Mouse (Mus musculus) spleen, postnatal 14 days (tissue): ENCODE measurements at regions not wholly inside any gene's neighbourhood (a gene's known extent, or its start where the extent isn't known, plus 50 kb on each side); places are given as distances from the start of the nearest gene placed in this dataset.

Source experiments
- DNase-seq, 2 experiments: peaks; one replicate each; pipeline ENCODE4 v3.0.0; 2021 to 2022; ENCODE audit warnings: low spot score in 2 of 2

DNA sequence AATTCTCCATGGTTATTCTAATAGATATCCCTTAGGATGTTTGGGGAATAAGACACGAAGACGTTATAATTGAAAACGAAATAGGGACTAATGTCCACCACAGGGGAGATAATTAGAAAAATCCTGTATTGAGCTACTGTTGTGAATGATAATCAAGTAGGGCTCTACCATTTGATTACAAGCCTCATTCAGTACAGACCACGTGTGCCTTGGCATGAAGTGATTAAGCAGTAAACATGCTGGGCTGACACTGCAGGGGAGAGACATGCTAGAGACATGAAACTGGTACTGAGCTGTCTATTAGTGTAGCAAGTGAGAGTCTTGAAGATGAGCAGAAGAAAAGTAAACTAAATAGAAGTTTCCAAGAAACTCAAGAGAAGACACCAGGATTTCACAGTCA lies 797.8 kb downstream of the Efna5 start:
- DNase-seq = no peak

DNA sequence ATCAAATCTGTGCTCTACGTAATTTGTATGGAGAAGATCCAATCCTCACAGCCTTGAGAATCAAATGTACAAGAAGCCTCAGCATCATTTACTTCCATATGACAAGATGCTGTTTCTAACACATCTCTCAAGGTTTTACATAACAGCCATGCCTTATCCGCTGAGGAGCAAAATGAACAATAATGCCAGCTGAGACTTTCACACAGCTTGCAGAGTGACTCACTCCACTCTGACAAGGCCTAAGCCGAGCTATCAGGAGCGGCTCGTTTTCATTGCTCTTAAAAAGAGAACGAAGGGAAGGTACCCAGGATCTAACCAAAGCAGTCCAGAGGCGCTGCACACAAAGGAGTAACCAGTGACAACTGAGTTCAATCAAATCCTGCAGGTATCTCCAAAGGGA lies 803.5 kb downstream of the Efna5 start:
- no peak for DNase-seq

DNA sequence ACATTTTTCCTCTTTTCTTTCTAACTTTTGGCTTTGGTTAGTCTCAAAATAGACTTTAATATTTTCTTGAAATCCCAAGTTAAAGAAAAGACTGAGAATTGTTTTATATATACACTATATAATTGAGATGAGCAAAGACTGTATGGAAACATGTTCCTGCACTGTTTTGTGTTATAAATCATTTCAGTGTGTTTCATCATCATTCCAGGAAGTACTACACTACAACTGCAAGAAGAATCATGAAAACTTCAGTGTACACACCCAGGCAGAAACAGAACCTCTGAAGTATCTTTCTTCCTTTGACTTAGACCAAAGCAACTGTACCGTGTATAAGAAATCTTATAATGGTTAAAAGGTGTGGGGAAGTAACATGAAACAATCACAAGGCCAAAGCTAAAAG lies 816.2 kb downstream of the Efna5 start:
- no peak for DNase-seq

DNA sequence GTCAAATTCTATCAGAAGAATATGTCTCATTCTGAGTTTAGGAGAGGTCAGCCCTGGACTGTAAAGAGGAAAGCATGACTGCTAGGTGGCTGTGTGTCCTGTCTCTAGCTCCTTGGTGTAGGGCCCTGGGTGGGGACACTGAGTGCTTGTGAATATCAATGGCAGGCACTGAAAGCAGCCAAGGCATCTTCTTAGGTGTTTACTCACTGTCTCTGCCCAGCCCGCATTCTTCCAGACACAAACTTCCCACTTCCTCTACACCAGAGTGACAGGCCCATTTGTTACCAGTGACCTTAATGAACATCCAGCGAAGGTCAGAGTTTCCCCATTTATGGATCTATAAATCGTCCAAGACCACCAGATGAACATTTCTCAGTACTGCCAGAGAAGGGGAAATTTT lies 823.1 kb downstream of the Efna5 start:
- no peak for DNase-seq

DNA sequence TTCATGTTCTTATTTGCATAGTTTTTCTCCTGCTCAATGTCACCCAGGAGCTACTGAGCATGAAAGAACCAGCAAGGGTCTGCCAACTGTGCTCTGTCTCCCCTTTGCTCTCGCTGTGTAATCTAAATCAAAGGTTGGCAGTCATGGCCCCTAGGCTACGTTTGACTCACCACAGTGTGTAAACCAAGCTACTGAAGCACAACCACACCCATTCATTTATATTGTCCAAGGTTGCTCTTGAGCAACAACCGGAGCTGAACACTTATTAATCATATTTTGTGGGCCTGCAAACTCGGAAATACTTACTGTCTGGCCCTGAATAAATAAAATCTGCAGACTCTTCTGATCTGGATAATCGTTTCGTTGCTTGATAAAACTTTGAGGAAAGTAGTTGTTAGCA lies 826.3 kb downstream of the Efna5 start:
- DNase-seq = no peak

DNA sequence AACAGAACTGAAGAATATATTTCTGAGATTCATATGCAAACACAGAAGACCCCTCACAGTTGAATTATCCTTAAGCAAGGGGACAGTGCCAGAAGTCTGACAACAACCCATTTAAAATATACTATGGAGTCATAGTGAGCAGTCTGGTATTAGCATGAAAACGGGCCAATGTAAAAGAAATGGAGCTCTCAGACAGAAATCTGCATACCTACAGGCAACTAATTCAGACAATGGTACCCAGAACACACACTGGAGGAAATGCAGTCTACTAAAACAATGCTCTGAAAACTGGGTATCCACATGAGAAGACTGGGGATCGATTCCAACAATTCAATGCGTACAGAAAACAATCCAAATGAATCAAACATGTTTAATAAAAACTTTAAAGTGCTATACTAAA lies 832.1 kb downstream of the Efna5 start:
- DNase-seq = no peak

DNA sequence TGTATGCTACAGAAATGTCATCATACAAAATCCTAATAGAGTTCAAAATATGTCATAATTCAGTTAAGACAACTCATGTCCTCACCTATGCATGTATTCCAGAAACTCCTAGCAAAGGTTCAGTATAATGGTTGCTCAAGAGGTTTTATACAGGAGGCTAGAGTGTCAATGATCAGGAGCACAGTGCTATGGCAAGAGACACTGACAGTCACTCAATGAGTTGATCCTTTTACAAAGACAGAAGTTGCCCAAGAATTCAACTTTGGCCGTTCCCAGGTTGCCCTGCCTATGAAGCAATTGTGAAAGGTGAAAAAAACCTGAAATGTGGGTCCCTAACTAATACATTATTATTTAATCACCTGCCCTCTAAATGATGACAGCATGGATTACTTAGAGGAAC lies 850.5 kb downstream of the Efna5 start:
- no peak for DNase-seq
